Mouse (Mus musculus) embryonic facial prominence, embryonic 12.5 days (tissue): ENCODE measurements around the gene Zfp277. TPM values are rescaled to one million over a fixed set of nuclear protein-coding genes. Genes with fewer than 3 reads are reported as not detected.

Source experiments
- ATAC-seq: fragments of 200-750 bp; cut with Nextera tagmentation; 2 replicates; pipeline ENCODE4 v1.8.0; 2017; ENCODE audit not compliant: insufficient number of reproducible peaks, insufficient read depth, low FRiP score, low TSS enrichment
- H3K27ac ChIP-seq: fragments of 300-500 bp; sonication (generic); 2 replicates; pipeline ENCODE4 v1.5.1; 2016; ENCODE audit warnings: mild to moderate bottlenecking
- H3K27me3 ChIP-seq: fragments of 300-500 bp; sonication (generic); 2 replicates; pipeline ENCODE4 v1.6.1; 2016; ENCODE audit warnings: mild to moderate bottlenecking, moderate library complexity
- H3K36me3 ChIP-seq: fragments of 300-500 bp; sonication (generic); 2 replicates; pipeline ENCODE4 v1.6.1; 2016; ENCODE audit warnings: mild to moderate bottlenecking
- H3K4me1 ChIP-seq: fragments of 300-500 bp; sonication (generic); 2 replicates; pipeline ENCODE4 v1.6.1; 2016
- H3K4me2 ChIP-seq: fragments of 300-500 bp; sonication (generic); replicated peaks from 2 replicates; pipeline ENCODE4 v1.6.1; 2016; ENCODE audit warnings: mild to moderate bottlenecking, moderate library complexity
- H3K4me3 ChIP-seq: fragments of 300-500 bp; sonication (generic); 2 replicates; pipeline ENCODE4 v1.5.1; 2016; ENCODE audit warnings: mild to moderate bottlenecking
- H3K9ac ChIP-seq: fragments of 300-500 bp; sonication (generic); 2 replicates; pipeline ENCODE4 v1.6.1; 2016; ENCODE audit warnings: mild to moderate bottlenecking, moderate library complexity
- H3K9me3 ChIP-seq: fragments of 300-500 bp; sonication (generic); 2 replicates; pipeline ENCODE4 v1.6.1; 2016; ENCODE audit warnings: mild to moderate bottlenecking, moderate library complexity
- WGBS: fragments of 180-500 bp; shearing (Covaris S2); methylation state at CpG from one replicate; pipeline ENCODE4 v1.1.7; 2016; 5-methylcytosine and 5-hydroxymethylcytosine counted together
- polyA plus RNA-seq: library from polyadenylated mRNA; unstranded; fragments of >200 nt; fragmentation: Nextera tagmentation; extraction: Ambion mirVana; gene quantifications from 2 replicates; pipeline ENCODE4 v1.2.1, GENCODE M21; 2016

Zfp277 gene
- polyA plus RNA-seq, 1 experiment from 2014 or later, result 38.2 TPM

GRCm38 (mm10) chr12:40463828-40464227, 18.1 kb upstream of the Zfp277 start:
- Histone ChIP-seq H3K4me3 (no peak overlapping the region), H3K9ac (no peak overlapping the region), H3K9me3 (no peaks in the 10 kb centered on the region), H3K4me1 (peaks cover 19% of the 10 kb centered on the region), H3K27me3 (no peaks in the 10 kb centered on the region), H3K27ac (no peak overlapping the region), H3K36me3 (no peaks in the 10 kb centered on the region), H3K4me2 (no peak overlapping the region)
- WGBS, result 62% methylated on average over 2 of the region's 2 CpGs
- ATAC-seq, result no peak

- Histone ChIP-seq H3K27ac (no peak overlapping the region), H3K9me3 (no peaks in the 10 kb centered on the region), H3K27me3 (no peaks in the 10 kb centered on the region), H3K4me3 (no peak overlapping the region), H3K36me3 (no peaks in the 10 kb centered on the region), H3K4me2 (no peak overlapping the region), H3K4me1 (peaks cover 19% of the 10 kb centered on the region), H3K9ac (no peak overlapping the region)
- no peak for ATAC-seq
- WGBS, result 53% methylated on average over 7 of the region's 7 CpGs
These were observed 17.1 kb upstream of the Zfp277 start for GRCm38 (mm10) chr12:40462693-40463235.

DNA sequence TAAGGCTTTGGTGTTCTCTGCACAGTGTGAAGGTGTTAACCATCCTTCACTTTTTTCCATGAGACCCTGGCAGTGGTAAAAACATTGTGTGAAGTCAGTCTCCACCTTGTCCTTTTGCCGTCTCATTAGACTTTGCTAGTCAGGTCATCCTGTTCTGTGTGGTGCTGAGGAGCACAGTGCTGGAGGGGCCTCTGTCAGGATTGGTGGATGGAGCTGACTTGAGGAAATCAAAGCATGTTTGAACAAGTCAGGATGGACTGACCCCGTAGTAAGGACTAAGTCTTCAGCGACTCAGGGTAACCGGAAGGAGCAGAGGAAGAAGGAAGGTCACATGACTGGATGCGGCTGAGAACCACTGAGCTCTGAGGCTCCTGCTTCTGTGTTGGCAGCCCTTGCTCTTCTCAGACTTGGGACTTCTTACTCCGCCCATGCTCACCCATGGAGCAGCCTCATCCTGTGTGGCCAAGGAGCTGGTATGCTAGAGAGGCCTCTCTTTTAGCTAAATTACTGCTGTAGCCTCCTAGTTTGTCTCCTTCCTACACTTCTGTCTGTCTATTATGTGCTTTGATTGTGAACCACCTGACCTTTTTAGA, 14.1 kb upstream of the Zfp277 start:
- ATAC-seq, result no peak
- peaks cover 18% of the 10 kb centered on the region for H3K4me1 ChIP-seq
- H3K4me3 ChIP-seq, result no peak overlapping the region
- no peaks in the 10 kb centered on the region for H3K9me3 ChIP-seq
- H3K27ac ChIP-seq, result peak overlapping the region; percentile 9; the same call in 1 of the 2 replicates
- no peaks in the 10 kb centered on the region for H3K27me3 ChIP-seq
- no peak overlapping the region for H3K9ac ChIP-seq
- 80% methylated on average over 6 of the region's 6 CpGs for WGBS
- no peak overlapping the region for H3K4me2 ChIP-seq
- H3K36me3 ChIP-seq, result no peaks in the 10 kb centered on the region

GRCm38 (mm10) chr12:40458977-40459376, 13.3 kb upstream of the Zfp277 start:
- no peaks in the 10 kb centered on the region for H3K36me3 ChIP-seq
- no peak overlapping the region for H3K4me2 ChIP-seq
- H3K9ac ChIP-seq, result no peak overlapping the region
- H3K9me3 ChIP-seq, result no peaks in the 10 kb centered on the region
- H3K4me1 ChIP-seq, result peaks cover 10% of the 10 kb centered on the region; the same call in 1 of the 2 replicates
- WGBS, result 71% methylated on average over 3 of the region's 3 CpGs
- no peaks in the 10 kb centered on the region for H3K27me3 ChIP-seq
- no peak overlapping the region for H3K27ac ChIP-seq
- H3K4me3 ChIP-seq, result no peak overlapping the region
- no peak for ATAC-seq

- ATAC-seq, result no peak
- Histone ChIP-seq H3K9ac (no peak overlapping the region), H3K4me1 (peaks cover 9% of the 10 kb centered on the region; the same call in 1 of the 2 replicates), H3K4me3 (no peak overlapping the region), H3K9me3 (no peaks in the 10 kb centered on the region), H3K4me2 (no peak overlapping the region), H3K36me3 (no peaks in the 10 kb centered on the region), H3K27ac (no peak overlapping the region), H3K27me3 (no peaks in the 10 kb centered on the region)
- 82% methylated on average over 2 of the region's 2 CpGs for WGBS
These were observed 10.8 kb upstream of the Zfp277 start for GRCm38 (mm10) chr12:40456517-40456916.

GRCm38 (mm10) chr12:40449119-40449795, 3.6 kb upstream of the Zfp277 start:
- Histone ChIP-seq H3K9ac (no peak overlapping the region), H3K36me3 (no peaks in the 10 kb centered on the region), H3K4me1 (peaks cover 8% of the 10 kb centered on the region; the same call in 1 of the 2 replicates), H3K27me3 (no peaks in the 10 kb centered on the region), H3K4me3 (no peak overlapping the region), H3K27ac (no peak overlapping the region), H3K9me3 (no peaks in the 10 kb centered on the region), H3K4me2 (no peak overlapping the region)
- 43% methylated on average over 9 of the region's 9 CpGs for WGBS
- ATAC-seq, result no peak

DNA sequence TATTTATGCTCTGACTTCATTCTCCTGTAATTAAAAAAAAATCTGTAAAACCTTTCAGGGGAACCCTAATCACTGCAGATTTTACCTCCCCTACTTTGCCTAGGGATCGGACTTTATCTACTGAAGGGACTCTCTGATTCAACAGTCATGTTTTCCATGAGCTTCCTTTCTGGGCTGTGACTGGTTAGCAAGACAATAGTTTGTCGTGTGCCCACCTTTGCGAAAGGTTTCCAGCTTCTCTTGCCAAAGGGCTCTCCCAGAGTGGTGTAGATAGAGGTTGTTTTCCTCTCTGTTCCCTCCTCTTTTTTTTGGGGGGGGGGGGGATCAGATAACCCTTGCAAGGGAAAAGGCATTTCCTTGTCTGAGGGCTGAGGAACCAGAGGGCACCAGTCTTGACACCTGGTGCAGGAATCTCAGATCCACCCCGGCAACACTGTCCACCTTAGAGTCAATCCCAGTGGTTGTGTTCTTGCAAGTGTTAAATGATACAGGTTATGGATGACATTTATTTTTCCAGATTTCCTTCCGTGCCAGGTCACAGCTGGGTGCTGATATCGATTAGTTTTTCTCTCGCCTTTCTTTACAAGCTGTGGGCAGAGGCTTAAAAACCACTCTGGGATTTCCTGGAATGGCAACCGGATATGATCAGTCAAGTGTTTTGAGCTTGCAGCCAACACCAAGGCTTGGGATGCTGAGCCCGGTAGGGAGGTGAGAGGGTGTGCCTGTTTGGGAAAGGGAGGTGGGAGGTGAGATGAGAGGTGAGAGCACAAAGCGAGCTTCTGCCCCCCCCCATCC, 2.1 kb upstream of the Zfp277 start:
- no peaks in the 10 kb centered on the region for H3K9me3 ChIP-seq
- H3K36me3 ChIP-seq, result no peaks in the 10 kb centered on the region
- peaks cover 8% of the 10 kb centered on the region; the same call in 1 of the 2 replicates for H3K4me1 ChIP-seq
- peak overlapping the region; percentile 89 for H3K4me2 ChIP-seq
- no peak for ATAC-seq
- no peak overlapping the region for H3K9ac ChIP-seq
- no peak overlapping the region for H3K27ac ChIP-seq
- 13% methylated on average over 10 of the region's 10 CpGs for WGBS
- peak overlapping the region; percentile 82 for H3K4me3 ChIP-seq
- H3K27me3 ChIP-seq, result no peaks in the 10 kb centered on the region

GRCm38 (mm10) chr12:40446450-40447381, 1.0 kb upstream of the Zfp277 start:
- peak; percentile 11 for ATAC-seq
- under 1% methylated on average over 44 of the region's 44 CpGs for WGBS

DNA sequence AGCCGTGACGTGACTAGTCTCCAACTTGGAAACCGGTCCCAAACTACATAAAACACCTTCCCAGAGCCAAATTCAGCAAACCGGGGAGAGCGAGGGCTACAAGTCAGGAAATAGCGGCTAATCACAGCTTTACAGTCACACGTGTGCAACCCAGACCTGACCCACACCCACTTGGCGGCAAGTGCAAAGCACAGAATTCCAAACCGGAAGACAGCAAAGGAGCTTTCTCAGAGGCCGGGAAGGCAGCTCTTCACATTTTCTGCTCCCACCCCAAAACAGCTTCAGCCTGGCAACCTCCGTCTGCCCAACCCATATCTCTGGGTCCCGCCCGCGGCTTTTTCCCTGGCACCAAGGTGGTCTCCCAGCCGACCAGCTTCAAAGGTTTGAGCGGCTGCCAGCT, 496 bp downstream of the Zfp277 start:
- Histone ChIP-seq H3K36me3 (no peaks in the 10 kb centered on the region), H3K27ac (no peak overlapping the region), H3K9ac (peak overlapping the region; percentile 61), H3K27me3 (no peaks in the 10 kb centered on the region), H3K9me3 (no peaks in the 10 kb centered on the region), H3K4me2 (peak overlapping the region; percentile 63), H3K4me1 (peaks cover 8% of the 10 kb centered on the region; the same call in 1 of the 2 replicates), H3K4me3 (peak overlapping the region; percentile 82)
- no peak for ATAC-seq
- 1% methylated on average over 16 of the region's 16 CpGs for WGBS

More at GRCm38 (mm10) chr12:40446450-40447381, 1.0 kb upstream of the Zfp277 start:
- peak overlapping the region; percentile 85 for H3K9ac ChIP-seq
- H3K4me1 ChIP-seq, result peaks cover 8% of the 10 kb centered on the region; the same call in 1 of the 2 replicates
- peak overlapping the region; percentile 85 for H3K27ac ChIP-seq
- no peaks in the 10 kb centered on the region for H3K27me3 ChIP-seq
- peak overlapping the region; percentile 89 for H3K4me2 ChIP-seq
- no peaks in the 10 kb centered on the region for H3K9me3 ChIP-seq
- H3K36me3 ChIP-seq, result no peaks in the 10 kb centered on the region
- H3K4me3 ChIP-seq, result peak overlapping the region; percentile 82

- H3K9ac ChIP-seq, result no peak overlapping the region
- no peaks in the 10 kb centered on the region for H3K27me3 ChIP-seq
- H3K4me3 ChIP-seq, result no peak overlapping the region
- no peak overlapping the region for H3K27ac ChIP-seq
- WGBS, result 50% methylated on average over 2 of the region's 2 CpGs
- H3K9me3 ChIP-seq, result no peaks in the 10 kb centered on the region
- H3K4me2 ChIP-seq, result no peak overlapping the region
- no peaks in the 10 kb centered on the region for H3K36me3 ChIP-seq
- no peak for ATAC-seq
- H3K4me1 ChIP-seq, result 0 out of 2 replicates have a peak, but pooled peaks cover 5% of the 10 kb centered on the region
These were observed 7.7 kb downstream of the Zfp277 start for GRCm38 (mm10) chr12:40438049-40438448.

- no peak for ATAC-seq
- H3K36me3 ChIP-seq, result no peaks in the 10 kb centered on the region
- no peak overlapping the region for H3K4me3 ChIP-seq
- H3K4me1 ChIP-seq, result peaks cover 23% of the 10 kb centered on the region
- H3K9ac ChIP-seq, result no peak overlapping the region
- H3K27me3 ChIP-seq, result no peaks in the 10 kb centered on the region
- no peaks in the 10 kb centered on the region for H3K9me3 ChIP-seq
- 74% methylated on average over 3 of the region's 3 CpGs for WGBS
- H3K4me2 ChIP-seq, result no peak overlapping the region
- H3K27ac ChIP-seq, result no peak overlapping the region
These were observed 11.6 kb downstream of the Zfp277 start for GRCm38 (mm10) chr12:40434101-40434500.
